Comparison of ENCODE assay signal across 20 mouse cellular contexts in genomic region chr17:5687810-5688209, GRCm38 (mm10).
"Had no signal": no experiment of that assay in that cellular context is flagged by ENCODE, and none has a peak within 500 bp of the region (broad histone marks: within the 10 kb centered on the region; RNA-seq: fewer than 3 reads in every experiment).

No protein-coding gene starts in this region.

- H3K36me3 ChIP-seq: limb, embryonic 12.5 days; limb, embryonic 15.5 days; midbrain, embryonic 10.5 days; midbrain, embryonic 13.5 days; neural tube, embryonic 13.5 days had no signal

- H3K27me3 ChIP-seq: limb, embryonic 12.5 days; limb, embryonic 15.5 days; midbrain, embryonic 13.5 days; neural tube, embryonic 13.5 days had no signal

- ATAC-seq: liver, postnatal 0 days; midbrain, embryonic 13.5 days; midbrain, embryonic 16.5 days had no signal

- DNase-seq: kidney, postnatal 10 days; kidney, postnatal 36 days; layer of hippocampus, postnatal 36 days; left cerebral cortex, postnatal 4 days; liver, postnatal 0 days; lung, embryonic 14.5 days; retina, postnatal 1 day; thymus, adult 18-20 months; thymus, postnatal 36 days had no signal

- H3K4me1 ChIP-seq: limb, embryonic 12.5 days; midbrain, embryonic 10.5 days; midbrain, embryonic 13.5 days; neural tube, embryonic 13.5 days had no signal

- H3K27ac ChIP-seq: left cerebral cortex, adult 2 months; limb, embryonic 12.5 days; limb, embryonic 15.5 days; liver, embryonic 14.5 days; macrophage; midbrain, embryonic 10.5 days; midbrain, embryonic 13.5 days; neural tube, embryonic 13.5 days had no signal

- H3K9me3 ChIP-seq: limb, embryonic 12.5 days; limb, embryonic 15.5 days; midbrain, embryonic 10.5 days; midbrain, embryonic 13.5 days; neural tube, embryonic 13.5 days had no signal

- H3K4me2 ChIP-seq: limb, embryonic 12.5 days; limb, embryonic 15.5 days; liver, embryonic 11.5 days; lung, embryonic 14.5 days; midbrain, embryonic 13.5 days; neural tube, embryonic 13.5 days had no signal

- H3K9ac ChIP-seq: limb, embryonic 12.5 days; limb, embryonic 15.5 days; liver, embryonic 14.5 days; liver, postnatal 0 days; lung, embryonic 14.5 days; midbrain, embryonic 13.5 days; neural tube, embryonic 13.5 days had no signal

- H3K4me3 ChIP-seq: left cerebral cortex, adult 2 months; limb, embryonic 12.5 days; limb, embryonic 15.5 days; midbrain, embryonic 10.5 days; midbrain, embryonic 13.5 days; myocyte; neural tube, embryonic 13.5 days had no signal
